Mouse (Mus musculus) kidney, adult 8-10 months (tissue): ENCODE results near the gene Copz1.

Experiments
- DNase-seq, 2 experiments: peaks; one replicate each; pipeline ENCODE4 v3.0.0; 2022

The Copz1 gene

GRCm38 (mm10) chr15:103313495-103314095, 41.1 kb downstream of the Copz1 start:
- DNase-seq: peak; percentile 54 to 60

GRCm38 (mm10) chr15:103314181-103314580, 41.7 kb downstream of the Copz1 start:
- no peak for DNase-seq

GRCm38 (mm10) chr15:103315011-103315502, 42.5 kb downstream of the Copz1 start:
- DNase-seq: peak; percentile 67 to 80

- no peak for DNase-seq
Measured at GRCm38 (mm10) chr15:103315979-103316776, 43.7 kb downstream of the Copz1 start.

GRCm38 (mm10) chr15:103317120-103317519, 44.6 kb downstream of the Copz1 start:
- no peak for DNase-seq

GRCm38 (mm10) chr15:103317731-103318130, 45.2 kb downstream of the Copz1 start:
- no peak for DNase-seq

- no peak for DNase-seq
Measured at GRCm38 (mm10) chr15:103318201-103318816, 45.8 kb downstream of the Copz1 start.

- DNase-seq: no peak
Measured at GRCm38 (mm10) chr15:103321076-103321475, 48.6 kb downstream of the Copz1 start.

GRCm38 (mm10) chr15:103322396-103322795, 49.9 kb downstream of the Copz1 start:
- DNase-seq: no peak

- no peak for DNase-seq
Measured at GRCm38 (mm10) chr15:103323070-103323454, 50.5 kb downstream of the Copz1 start.

- peak; percentile 85 to 86 for DNase-seq
Measured at GRCm38 (mm10) chr15:103323455-103324247, 51.1 kb downstream of the Copz1 start.

GRCm38 (mm10) chr15:103333081-103333615, 60.6 kb downstream of the Copz1 start:
- DNase-seq: no peak

GRCm38 (mm10) chr15:103333738-103334137, 61.2 kb downstream of the Copz1 start:
- DNase-seq: no peak

GRCm38 (mm10) chr15:103334194-103334593, 61.7 kb downstream of the Copz1 start:
- DNase-seq: no peak

- DNase-seq: no peak
Measured at GRCm38 (mm10) chr15:103335040-103335439, 62.5 kb downstream of the Copz1 start.

- DNase-seq: no peak
Measured at GRCm38 (mm10) chr15:103335488-103336235, 63.1 kb downstream of the Copz1 start.

GRCm38 (mm10) chr15:103336996-103337667, 64.6 kb downstream of the Copz1 start:
- DNase-seq: no peak

GRCm38 (mm10) chr15:103338829-103339165, 66.3 kb downstream of the Copz1 start:
- DNase-seq: no peak

GRCm38 (mm10) chr15:103339166-103339960, 66.8 kb downstream of the Copz1 start:
- no peak for DNase-seq

- peak in 1 of 2 experiments; percentile 25 for DNase-seq
Measured at GRCm38 (mm10) chr15:103339961-103340337, 67.4 kb downstream of the Copz1 start, which contains the start of gene Zfp385a. Gene Zfp385a (minus strand): TSS chr15:103340093.
